ENCODE assay signal across 7 mouse cellular contexts in genomic region chr11:116661291-116661947, GRCm38 (mm10). TPM values are rescaled to one million over a fixed set of nuclear protein-coding genes. Genes with fewer than 3 reads are reported as not detected.
A peak's percentile ranks its signal among the peaks of the same experiment; 100 is the strongest.
DNase-seq lines count a peak whose midpoint lies in the region; ATAC-seq lines count a peak whose summit lies in the region.

No protein-coding gene starts in this region.

- no peaks in the 10 kb centered on the region for H3K9me3 ChIP-seq in forebrain, embryonic 13.5 days (replicated peaks)
- no peaks in the 10 kb centered on the region for H3K9me3 ChIP-seq in midbrain, embryonic 14.5 days (ENCODE audit: control insufficient read depth, low read length)

- WGBS in forebrain, embryonic 13.5 days = 17% methylated on average over 13 of the region's 13 CpGs
- 9% methylated on average over 13 of the region's 13 CpGs for WGBS in midbrain, embryonic 14.5 days

- H3K4me2 ChIP-seq in forebrain, embryonic 13.5 days = peak overlapping the region; percentile 42
- peak overlapping the region; percentile 11 for H3K4me2 ChIP-seq in midbrain, embryonic 14.5 days (ENCODE audit: low read length)

- ATAC-seq in forebrain, embryonic 13.5 days = peak; percentile 71
- ATAC-seq in midbrain, embryonic 14.5 days (ENCODE audit: low FRiP score, low TSS enrichment) = peak; percentile 35

- 0 out of 2 replicates have a peak, but pooled peaks cover 4% of the 10 kb centered on the region for H3K27me3 ChIP-seq in forebrain, embryonic 13.5 days
- no peaks in the 10 kb centered on the region for H3K27me3 ChIP-seq in midbrain, embryonic 14.5 days (ENCODE audit: control insufficient read depth, insufficient read depth, low read length)

- H3K27ac ChIP-seq in forebrain, embryonic 13.5 days = peak overlapping the region; percentile 94
- H3K27ac ChIP-seq in midbrain, embryonic 14.5 days (replicated peaks; ENCODE audit: low read depth, low read length) = peak overlapping the region; percentile 78

- peaks cover 79% of the 10 kb centered on the region for H3K4me1 ChIP-seq in forebrain, embryonic 13.5 days
- H3K4me1 ChIP-seq in midbrain, embryonic 14.5 days (ENCODE audit: control insufficient read depth, insufficient read depth, low read length) = peaks cover 31% of the 10 kb centered on the region

- DNase-seq in layer of hippocampus, adult 9-11 months = peak; percentile 61
- DNase-seq in layer of hippocampus, adult 9-10 months (ENCODE audit: low spot score) = no peak
- DNase-seq in cerebellum, postnatal 10 days = peak; percentile 79 to 86
- DNase-seq in midbrain, embryonic 14.5 days = peak; percentile 76
- no peak for DNase-seq in urinary bladder, postnatal 10 days (ENCODE audit: low spot score)
- DNase-seq in urinary bladder, postnatal 4 days (ENCODE audit: low spot score in 2 of 2) = no peak

- peak overlapping the region; percentile 54 for H3K9ac ChIP-seq in forebrain, embryonic 13.5 days
- peak overlapping the region; percentile 32; the same call in 1 of the 2 replicates for H3K9ac ChIP-seq in midbrain, embryonic 14.5 days (replicated peaks; ENCODE audit: low read length)

- H3K4me3 ChIP-seq in forebrain, embryonic 13.5 days = no peak overlapping the region
- H3K4me3 ChIP-seq in midbrain, embryonic 14.5 days (replicated peaks; ENCODE audit: low read depth, low read length) = no peak overlapping the region

- no peaks in the 10 kb centered on the region for H3K36me3 ChIP-seq in forebrain, embryonic 13.5 days (ENCODE audit: poor library complexity, severe bottlenecking)
- no peaks in the 10 kb centered on the region for H3K36me3 ChIP-seq in midbrain, embryonic 14.5 days (ENCODE audit: control insufficient read depth, insufficient read depth, low read length)

RNA-seq across cellular contexts. Expression of gene Cygb, which starts 7.3 kb away (rescaled TPM):
- 8.8 and 9.3 TPM in 2 replicates for polyA plus RNA-seq in forebrain, embryonic 13.5 days (2015; fragmentation: Nextera tagmentation; extraction: Ambion mirVana)
- 19.1 and 24.0 TPM in 2 replicates for polyA plus RNA-seq in midbrain, embryonic 14.5 days (2014; fragmentation: Nextera tagmentation; extraction: Ambion mirVana)

RNA-seq across cellular contexts. Expression of gene Prcd, which starts 8.1 kb away (rescaled TPM):
- 0.79 and 0.80 TPM in 2 replicates for polyA plus RNA-seq in forebrain, embryonic 13.5 days (2015; fragmentation: Nextera tagmentation; extraction: Ambion mirVana)
- 1.6 and 3.3 TPM in 2 replicates for polyA plus RNA-seq in midbrain, embryonic 14.5 days (2014; fragmentation: Nextera tagmentation; extraction: Ambion mirVana)

RNA-seq across cellular contexts. Expression of gene Rhbdf2, which starts 34.6 kb away (rescaled TPM):
- 0.87 and 0.98 TPM in 2 replicates for polyA plus RNA-seq in forebrain, embryonic 13.5 days (2015; fragmentation: Nextera tagmentation; extraction: Ambion mirVana)
- 0.61 and 0.63 TPM in 2 replicates for polyA plus RNA-seq in midbrain, embryonic 14.5 days (2014; fragmentation: Nextera tagmentation; extraction: Ambion mirVana)

Comparison
In these comparisons a context has a peak if more than half of its experiments do, and no peak if none do; other contexts are left out.
1. DNase-seq: peak in layer of hippocampus, adult 9-11 months (single experiment), cerebellum, postnatal 10 days (2 of 2) and midbrain, embryonic 14.5 days (single experiment); none in layer of hippocampus, adult 9-10 months (single experiment), urinary bladder, postnatal 10 days (single experiment) and urinary bladder, postnatal 4 days (0 of 2).